Mouse (Mus musculus): Measurements from ENCODE around the gene Abcb10. TPM values are rescaled to one million over a fixed set of nuclear protein-coding genes. Genes with fewer than 3 reads are reported as not detected.
"Not testable (repeated sequence)": the region's sequence is repeated elsewhere in the genome, so short reads cannot be mapped to it uniquely, and the experiment has no call there.

Gene Abcb10
- polyA plus RNA-seq (2015; fragmentation: Nextera tagmentation; extraction: Ambion mirVana) = 14.0 and 16.4 TPM in 2 replicates

GRCm38 (mm10) chr8:123982826-123983400, at the start of gene Abcb10:
Gene Abcb10, minus strand, starts transcription at chr8:123983122.
- peak within 1 kb of the TSS; percentile 85 for H3K9ac ChIP-seq (replicated peaks)
- H3K4me3 ChIP-seq (replicated peaks) = peak within 1 kb of the TSS; percentile 84
- WGBS = under 1% methylated on average over 49 of the region's 56 CpGs
- no peaks in the 10 kb centered on the region for H3K27me3 ChIP-seq (replicated peaks)
- H3K36me3 ChIP-seq = no peaks in the 10 kb centered on the region
- H3K4me1 ChIP-seq = peaks cover 27% of the 10 kb centered on the region
- H3K27ac ChIP-seq (replicated peaks) = peak within 1 kb of the TSS; percentile 80
- no peaks in the 10 kb centered on the region for H3K9me3 ChIP-seq (replicated peaks)
- ATAC-seq (ENCODE audit: low FRiP score) = peak; percentile 88
- H3K4me2 ChIP-seq = peak within 1 kb of the TSS; percentile 91

- no peaks in the 10 kb centered on the region for H3K27me3 ChIP-seq (replicated peaks)
- no peaks in the 10 kb centered on the region for H3K9me3 ChIP-seq (replicated peaks)
- no peak overlapping the region for H3K4me3 ChIP-seq (replicated peaks)
- ATAC-seq (ENCODE audit: low FRiP score) = no peak
- no peak overlapping the region for H3K27ac ChIP-seq (replicated peaks)
- WGBS = 91% methylated on average over 6 of the region's 6 CpGs
- H3K9ac ChIP-seq (replicated peaks) = no peak overlapping the region
- no peak overlapping the region for H3K4me2 ChIP-seq
- peaks cover 68% of the 10 kb centered on the region for H3K36me3 ChIP-seq
- H3K4me1 ChIP-seq = 0 out of 2 replicates have a peak, but pooled peaks cover 6% of the 10 kb centered on the region
These were observed 44.9 kb upstream of the Abcb10 start for GRCm38 (mm10) chr8:124027831-124028230.

GRCm38 (mm10) chr8:124026265-124026664, 43.3 kb upstream of the Abcb10 start:
- WGBS = 86% methylated on average over 2 of the region's 2 CpGs
- ATAC-seq (ENCODE audit: low FRiP score); H3K9me3 ChIP-seq (replicated peaks); H3K27me3 ChIP-seq (replicated peaks); H3K4me2 ChIP-seq; H3K4me3 ChIP-seq (replicated peaks); H3K9ac ChIP-seq (replicated peaks); H3K27ac ChIP-seq (replicated peaks): not testable (repeated sequence)
- H3K36me3 ChIP-seq = peaks cover 61% of the 10 kb centered on the region
- H3K4me1 ChIP-seq = peaks cover 16% of the 10 kb centered on the region

GRCm38 (mm10) chr8:124021237-124022227, 38.6 kb upstream of the Abcb10 start, which contains the start of the genes Taf5l and Urb2:
Gene Taf5l, minus strand, starts transcription at chr8:124021397.
Gene Urb2, plus strand, starts transcription at chr8:124021508.
- peak within 1 kb of the TSS; percentile 93 for H3K27ac ChIP-seq (replicated peaks)
- peak; percentile 95 for ATAC-seq (ENCODE audit: low FRiP score)
- H3K27me3 ChIP-seq (replicated peaks) = no peaks in the 10 kb centered on the region
- under 1% methylated on average over 70 of the region's 74 CpGs for WGBS
- H3K4me3 ChIP-seq (replicated peaks) = peak within 1 kb of the TSS; percentile 89
- H3K4me2 ChIP-seq = peak within 1 kb of the TSS; percentile 79
- no peaks in the 10 kb centered on the region for H3K9me3 ChIP-seq (replicated peaks)
- H3K9ac ChIP-seq (replicated peaks) = peak within 1 kb of the TSS; percentile 73
- H3K4me1 ChIP-seq = peaks cover 41% of the 10 kb centered on the region
- peaks cover 20% of the 10 kb centered on the region for H3K36me3 ChIP-seq

GRCm38 (mm10) chr8:124020439-124021236, 37.7 kb upstream of the Abcb10 start:
- peaks cover 41% of the 10 kb centered on the region for H3K4me1 ChIP-seq
- no peaks in the 10 kb centered on the region for H3K9me3 ChIP-seq (replicated peaks)
- no peaks in the 10 kb centered on the region for H3K27me3 ChIP-seq (replicated peaks)
- H3K36me3 ChIP-seq = peaks cover 15% of the 10 kb centered on the region
- H3K4me3 ChIP-seq (replicated peaks) = peak overlapping the region; percentile 89
- peak overlapping the region; percentile 79 for H3K4me2 ChIP-seq
- H3K27ac ChIP-seq (replicated peaks) = peak overlapping the region; percentile 93
- ATAC-seq (ENCODE audit: low FRiP score) = peak; percentile 94
- H3K9ac ChIP-seq (replicated peaks) = peak overlapping the region; percentile 73
- WGBS = under 1% methylated on average over 54 of the region's 87 CpGs

GRCm38 (mm10) chr8:124019782-124020181, 36.9 kb upstream of the Abcb10 start:
- WGBS = 37% methylated on average over 13 of the region's 13 CpGs

GRCm38 (mm10) chr8:124014751-124015150, 31.8 kb upstream of the Abcb10 start:
- Histone ChIP-seq H3K9ac (replicated peaks) (no peak overlapping the region), H3K4me2 (no peak overlapping the region), H3K4me3 (replicated peaks) (no peak overlapping the region), H3K36me3 (no peaks in the 10 kb centered on the region), H3K9me3 (replicated peaks) (no peaks in the 10 kb centered on the region), H3K4me1 (peaks cover 15% of the 10 kb centered on the region), H3K27ac (replicated peaks) (no peak overlapping the region), H3K27me3 (replicated peaks) (no peaks in the 10 kb centered on the region)
- WGBS = 92% methylated on average over 3 of the region's 3 CpGs
- no peak for ATAC-seq (ENCODE audit: low FRiP score)

More at GRCm38 (mm10) chr8:124019782-124020181, 36.9 kb upstream of the Abcb10 start:
- peak overlapping the region; percentile 79 for H3K4me2 ChIP-seq
- no peaks in the 10 kb centered on the region for H3K27me3 ChIP-seq (replicated peaks)
- H3K9me3 ChIP-seq (replicated peaks) = no peaks in the 10 kb centered on the region
- peak overlapping the region; percentile 73; the same call in 1 of the 2 replicates for H3K9ac ChIP-seq (replicated peaks)
- no peak for ATAC-seq (ENCODE audit: low FRiP score)
- no peak overlapping the region for H3K27ac ChIP-seq (replicated peaks)
- H3K36me3 ChIP-seq = peaks cover 8% of the 10 kb centered on the region
- peaks cover 41% of the 10 kb centered on the region for H3K4me1 ChIP-seq
- H3K4me3 ChIP-seq (replicated peaks) = peak overlapping the region; percentile 89

- not testable (repeated sequence) for H3K4me3 ChIP-seq (replicated peaks); H3K9me3 ChIP-seq (replicated peaks); H3K27ac ChIP-seq (replicated peaks); H3K27me3 ChIP-seq (replicated peaks); H3K36me3 ChIP-seq; H3K4me2 ChIP-seq; H3K9ac ChIP-seq (replicated peaks); ATAC-seq (ENCODE audit: low FRiP score)
- WGBS = 97% methylated on average over 7 of the region's 7 CpGs
- H3K4me1 ChIP-seq = peaks cover 10% of the 10 kb centered on the region
These were observed 31.4 kb upstream of the Abcb10 start for GRCm38 (mm10) chr8:124014299-124014698.

GRCm38 (mm10) chr8:124011989-124012586, 29.2 kb upstream of the Abcb10 start:
- no peak overlapping the region for H3K9ac ChIP-seq (replicated peaks)
- no peaks in the 10 kb centered on the region for H3K4me1 ChIP-seq
- no peaks in the 10 kb centered on the region for H3K27me3 ChIP-seq (replicated peaks)
- WGBS = 97% methylated on average over 3 of the region's 3 CpGs
- no peak for ATAC-seq (ENCODE audit: low FRiP score)
- no peak overlapping the region for H3K4me3 ChIP-seq (replicated peaks)
- H3K9me3 ChIP-seq (replicated peaks) = no peaks in the 10 kb centered on the region
- no peak overlapping the region for H3K4me2 ChIP-seq
- H3K36me3 ChIP-seq = peaks cover 26% of the 10 kb centered on the region
- no peak overlapping the region for H3K27ac ChIP-seq (replicated peaks)

- Histone ChIP-seq H3K36me3 (peaks cover 31% of the 10 kb centered on the region), H3K27me3 (replicated peaks) (no peaks in the 10 kb centered on the region), H3K9me3 (replicated peaks) (no peaks in the 10 kb centered on the region), H3K4me1 (no peaks in the 10 kb centered on the region), H3K9ac (replicated peaks) (no peak overlapping the region), H3K27ac (replicated peaks) (no peak overlapping the region), H3K4me2 (no peak overlapping the region), H3K4me3 (replicated peaks) (no peak overlapping the region)
- 91% methylated on average over 3 of the region's 3 CpGs for WGBS
- no peak for ATAC-seq (ENCODE audit: low FRiP score)
These were observed 28.7 kb upstream of the Abcb10 start for GRCm38 (mm10) chr8:124011580-124011979.

GRCm38 (mm10) chr8:124007829-124008228, 24.9 kb upstream of the Abcb10 start:
- Histone ChIP-seq H3K27ac (replicated peaks) (no peak overlapping the region), H3K9me3 (replicated peaks) (no peaks in the 10 kb centered on the region), H3K36me3 (peaks cover 69% of the 10 kb centered on the region), H3K27me3 (replicated peaks) (no peaks in the 10 kb centered on the region), H3K4me1 (no peaks in the 10 kb centered on the region), H3K9ac (replicated peaks) (no peak overlapping the region), H3K4me2 (no peak overlapping the region), H3K4me3 (replicated peaks) (no peak overlapping the region)
- 62% methylated on average over 6 of the region's 6 CpGs for WGBS
- ATAC-seq (ENCODE audit: low FRiP score) = no peak
